Mouse (Mus musculus) cerebellum, adult 9-11 months (tissue): ENCODE measurements around the gene Arhgef11.
A peak's percentile ranks its signal among the peaks of the same experiment; 100 is the strongest.

ENCODE experiments used
- DNase-seq: peaks from one replicate; pipeline ENCODE4 v3.0.0; 2022

Arhgef11 gene

DNA sequence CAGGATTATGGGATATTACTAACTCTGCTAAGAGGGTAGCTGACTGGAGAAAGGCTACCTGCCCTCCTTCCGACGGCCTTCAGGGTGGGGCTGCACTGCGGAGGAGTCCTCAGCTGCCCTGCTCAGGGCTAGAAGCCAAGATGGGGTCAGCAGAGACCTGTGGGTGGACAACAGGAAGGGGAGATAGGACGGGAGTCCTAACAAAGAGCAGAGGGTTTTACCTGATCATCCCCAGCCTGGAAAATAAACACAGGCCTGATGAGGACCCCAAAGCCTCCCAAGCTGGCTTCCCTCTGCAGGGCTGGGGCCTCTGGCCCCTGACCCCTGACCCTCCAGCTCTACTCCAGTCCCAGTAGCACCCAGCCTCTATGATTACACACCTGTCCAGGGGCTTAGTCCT lies 145.8 kb downstream of the Arhgef11 start:
- DNase-seq, result no peak

DNA sequence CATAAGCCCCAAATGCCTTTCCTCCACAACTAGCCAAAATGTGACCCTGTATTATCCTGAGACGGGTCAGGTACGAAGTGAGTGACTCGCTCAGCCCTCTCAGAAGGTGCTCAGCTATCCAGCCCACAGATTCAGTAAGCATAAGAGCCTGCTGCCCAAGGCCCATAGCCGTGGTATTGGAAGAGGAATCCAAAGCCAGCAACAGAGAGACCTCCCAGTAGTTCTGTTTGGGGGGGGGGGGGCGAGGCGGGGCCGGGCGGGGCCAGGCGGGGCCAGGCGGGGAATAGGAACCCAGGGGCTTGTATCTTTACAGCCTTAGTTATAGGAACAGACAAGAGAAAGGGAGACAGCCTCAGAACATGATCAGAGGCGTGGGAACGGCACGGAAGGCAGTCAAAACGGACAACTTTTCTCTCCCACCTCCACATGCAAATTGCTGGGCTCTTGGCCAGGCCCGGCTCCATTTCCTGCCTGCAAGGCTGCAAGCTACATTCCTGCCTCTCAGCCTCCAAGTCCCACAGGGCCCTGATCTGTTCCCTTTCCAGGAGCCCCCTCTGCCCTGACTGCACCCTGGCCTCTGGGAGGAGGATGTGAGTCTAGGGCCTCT lies 146.4 kb downstream of the Arhgef11 start:
- DNase-seq, result no peak

DNA sequence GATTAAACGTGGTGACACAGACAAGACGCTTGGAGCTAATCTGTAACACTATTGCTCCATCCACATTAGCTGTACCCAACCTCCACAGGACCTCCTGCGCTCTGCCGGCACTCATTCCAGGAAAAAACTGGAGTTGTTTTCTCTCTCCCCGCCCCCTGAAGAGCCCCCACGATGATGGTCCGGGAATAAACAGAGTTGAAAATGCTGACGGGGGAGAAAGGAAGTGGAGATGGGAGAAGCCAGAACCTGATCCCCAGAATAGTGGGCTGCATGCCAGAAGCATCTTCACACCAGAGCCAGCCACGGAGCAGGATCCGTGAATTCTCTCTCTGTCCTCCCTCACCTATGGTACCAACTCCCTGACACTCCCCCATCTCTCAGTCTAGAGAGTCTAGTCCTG lies 147.1 kb downstream of the Arhgef11 start:
- no peak for DNase-seq

DNA sequence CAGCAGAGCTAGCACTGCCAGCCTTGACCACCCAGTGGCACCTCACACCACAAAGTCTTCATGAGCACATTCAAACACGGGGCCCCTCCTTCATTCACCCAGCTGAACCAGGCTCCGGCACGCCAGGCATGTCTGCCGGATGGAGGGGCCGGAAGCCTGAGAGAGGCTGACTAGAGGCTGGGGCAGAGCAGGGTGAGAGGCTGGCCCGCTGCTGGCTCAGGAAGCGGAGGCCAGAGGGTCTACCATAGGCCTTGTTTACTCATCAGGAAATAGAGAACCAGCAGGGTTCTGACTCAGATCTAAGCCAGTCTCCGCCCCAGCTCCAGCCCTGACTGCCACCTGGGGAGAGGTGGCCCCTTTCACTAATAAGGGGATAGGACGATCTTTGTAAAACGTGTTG lies 147.7 kb downstream of the Arhgef11 start:
- DNase-seq, result no peak

DNA sequence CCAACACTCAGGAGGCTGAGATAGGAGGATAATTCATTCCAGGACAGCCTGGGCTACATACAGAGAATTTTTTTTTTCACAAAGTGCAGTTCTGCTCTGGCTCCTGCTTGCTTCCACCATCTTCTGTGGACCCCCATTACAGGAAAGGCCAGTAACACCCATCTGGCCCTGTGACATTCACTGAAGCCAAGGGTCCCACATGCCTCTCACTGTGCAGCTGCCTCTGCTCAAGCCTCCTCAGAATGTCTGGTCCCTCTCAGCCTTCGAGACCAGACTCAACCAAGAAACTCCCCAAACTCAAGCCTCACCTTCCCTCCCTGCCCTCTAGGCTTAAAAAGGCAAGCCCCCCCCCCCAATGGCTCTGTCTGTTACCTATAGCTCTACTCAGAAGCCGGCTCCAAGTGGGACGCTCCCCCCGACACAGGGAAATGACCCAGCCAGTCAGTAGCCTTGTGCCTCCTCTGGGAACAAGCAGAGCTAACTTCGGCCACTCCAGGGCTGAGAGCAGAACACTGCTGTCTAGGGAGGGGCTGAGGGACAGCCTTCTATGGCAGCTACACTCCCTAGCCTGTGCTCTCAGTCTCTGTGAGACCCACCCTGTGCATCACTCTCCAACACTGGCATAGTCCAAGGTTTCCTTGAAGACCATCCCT lies 148.4 kb downstream of the Arhgef11 start:
- no peak for DNase-seq

DNA sequence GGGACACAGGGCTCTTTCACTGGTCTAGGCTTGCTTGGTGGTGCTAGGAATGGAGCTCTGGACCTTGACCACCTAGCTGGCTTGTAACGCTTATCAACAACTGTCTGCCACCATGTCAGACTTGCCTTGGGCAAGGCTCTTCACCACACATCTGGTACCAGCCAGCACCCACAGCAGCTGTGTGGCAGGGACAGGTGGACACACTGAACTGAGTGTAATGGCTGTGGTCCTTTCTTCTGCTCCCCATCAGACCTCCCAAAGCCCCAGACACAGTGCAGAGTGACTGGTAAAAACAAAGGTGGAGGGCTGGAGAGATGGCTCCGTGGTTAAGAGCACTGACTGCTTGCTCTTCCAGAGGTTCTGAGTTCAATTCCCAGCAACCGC lies 148.9 kb downstream of the Arhgef11 start:
- no peak for DNase-seq

DNA sequence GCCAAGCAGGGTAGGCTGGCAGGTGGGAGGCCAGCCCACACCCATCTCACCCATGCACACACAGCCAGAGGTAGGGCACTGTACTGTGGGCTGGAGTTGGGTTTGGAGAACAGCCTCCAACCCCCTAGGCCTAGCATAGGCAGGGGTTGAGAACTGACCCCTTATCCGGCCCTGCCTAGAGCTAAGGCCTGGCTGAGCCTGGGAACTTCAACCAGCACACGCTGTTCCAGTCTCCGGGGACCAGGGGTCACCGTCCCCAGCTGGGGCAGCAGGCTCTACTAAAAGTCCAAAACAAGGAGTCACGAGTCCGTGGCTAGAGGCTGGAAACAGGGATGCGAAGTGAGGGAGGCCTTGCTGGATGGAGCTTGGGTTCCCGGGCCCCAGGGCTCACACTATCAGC lies 150.4 kb downstream of the Arhgef11 start:
- DNase-seq, result no peak

DNA sequence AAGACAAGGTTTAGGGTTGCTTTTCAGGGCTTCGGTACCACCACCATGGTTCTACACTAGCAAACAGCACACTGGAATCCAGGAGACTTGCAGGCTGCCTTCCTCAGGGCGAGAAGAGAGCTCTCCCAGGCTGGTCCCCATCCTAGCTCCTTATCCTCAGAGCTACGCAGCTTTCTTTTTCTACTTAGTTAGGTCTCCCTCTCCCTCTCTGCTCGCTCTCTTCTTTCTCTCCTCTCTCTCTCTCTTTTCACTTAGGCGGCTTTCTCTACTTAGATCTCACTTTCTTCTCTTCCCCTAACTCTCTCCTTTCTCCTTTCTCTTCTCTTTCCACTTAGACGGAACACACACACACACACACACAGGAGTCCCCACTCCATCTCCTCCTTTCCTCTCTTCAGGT lies 151.1 kb downstream of the Arhgef11 start:
- DNase-seq, result no peak

DNA sequence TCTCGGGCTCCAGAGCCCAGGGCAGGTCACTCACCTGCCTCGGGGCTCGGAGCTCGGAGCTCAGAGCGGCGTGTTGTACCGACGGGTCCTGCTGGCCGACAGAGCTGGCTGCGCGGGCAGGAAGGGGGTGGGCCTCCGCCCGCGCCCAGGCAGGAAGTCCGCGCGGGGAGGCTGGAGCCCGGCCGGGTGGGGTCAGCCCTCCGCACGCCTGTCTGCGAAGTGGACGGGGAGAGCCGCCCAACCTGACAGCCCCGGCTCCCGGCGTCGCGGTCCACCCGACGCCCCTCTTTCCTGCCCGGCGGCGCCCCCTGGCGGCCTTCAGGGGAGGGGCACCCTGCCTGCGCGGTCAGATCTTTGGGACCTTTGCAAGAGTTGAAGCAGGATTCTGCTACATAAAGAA lies 151.5 kb downstream of the Arhgef11 start:
- DNase-seq, result no peak

DNA sequence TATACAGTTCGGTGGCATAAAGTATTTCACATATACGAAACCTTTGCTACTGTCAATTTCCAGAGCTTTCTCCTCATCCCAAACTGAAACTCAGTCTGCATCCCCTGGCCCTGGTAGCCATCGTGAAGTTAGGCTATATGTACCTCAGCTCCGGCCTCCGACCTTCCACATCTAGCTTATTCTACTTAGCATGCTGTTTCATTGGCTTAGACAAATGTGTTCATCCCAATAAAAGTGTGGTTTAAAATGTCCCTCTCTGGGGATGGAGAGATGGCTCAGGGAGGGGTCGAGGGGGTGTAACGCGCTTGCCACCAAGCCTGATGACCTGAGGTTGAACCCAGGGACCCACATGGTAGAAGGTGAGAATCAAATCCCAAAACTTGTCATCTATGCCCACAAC lies 152.1 kb downstream of the Arhgef11 start:
- no peak for DNase-seq

DNA sequence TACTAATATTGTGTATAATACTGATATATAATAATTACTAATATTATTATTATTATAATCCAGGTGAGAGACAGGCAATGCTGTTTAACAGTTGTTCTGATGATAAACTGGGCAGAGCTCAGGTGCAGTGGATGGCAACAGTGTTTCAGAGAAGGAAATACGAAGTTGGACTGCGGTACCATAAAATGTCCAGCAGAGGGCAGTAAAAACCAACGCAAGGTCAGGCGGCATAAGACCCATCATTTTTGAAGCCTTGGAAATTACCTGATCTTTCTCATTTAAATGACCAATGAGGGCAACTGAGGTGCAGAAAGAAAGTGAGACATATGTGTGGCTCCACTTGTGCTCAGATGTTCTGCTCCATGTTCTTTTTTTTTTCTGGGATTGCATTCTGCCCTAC lies 152.9 kb downstream of the Arhgef11 start:
- DNase-seq, result peak; percentile 22

DNA sequence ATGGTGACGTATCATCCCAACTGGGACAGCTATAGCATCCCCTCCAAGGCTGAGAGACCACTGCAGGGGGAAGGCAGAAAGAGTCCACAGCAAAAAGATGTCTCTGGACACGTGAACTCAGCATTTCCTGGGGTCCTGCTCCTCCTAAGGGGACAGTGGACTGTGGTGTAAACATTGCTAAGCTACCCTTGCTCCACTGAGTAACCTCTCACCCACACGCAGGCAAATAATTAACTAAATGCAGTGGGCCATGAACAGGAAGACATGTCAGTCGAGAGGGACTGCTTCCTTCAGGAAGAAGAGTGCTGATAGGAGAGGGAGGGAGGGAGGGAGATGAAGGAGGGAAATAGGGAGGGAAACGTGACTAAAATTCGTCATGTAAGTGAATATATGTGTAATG lies 153.7 kb downstream of the Arhgef11 start:
- DNase-seq, result no peak

DNA sequence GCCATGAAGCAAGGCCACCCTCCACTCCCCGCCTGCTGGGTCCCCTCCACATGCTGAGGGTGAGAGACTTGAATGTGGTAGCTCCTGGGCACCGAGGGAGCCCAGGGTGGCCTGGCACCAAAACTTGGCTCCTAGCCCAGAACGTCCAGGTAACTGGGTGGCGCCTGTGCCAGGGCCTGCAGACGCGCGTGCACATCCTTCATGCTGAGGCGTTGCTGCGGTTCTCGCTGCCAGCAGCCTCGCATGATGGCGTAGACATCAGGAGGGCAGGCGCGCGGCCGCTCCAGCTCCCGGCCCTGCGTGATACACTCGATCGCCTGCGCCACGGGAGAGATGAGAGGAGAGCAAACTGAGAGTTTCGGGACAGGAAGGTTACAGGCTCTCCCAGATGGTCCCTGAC lies 160.9 kb downstream of the Arhgef11 start:
- DNase-seq, result no peak

DNA sequence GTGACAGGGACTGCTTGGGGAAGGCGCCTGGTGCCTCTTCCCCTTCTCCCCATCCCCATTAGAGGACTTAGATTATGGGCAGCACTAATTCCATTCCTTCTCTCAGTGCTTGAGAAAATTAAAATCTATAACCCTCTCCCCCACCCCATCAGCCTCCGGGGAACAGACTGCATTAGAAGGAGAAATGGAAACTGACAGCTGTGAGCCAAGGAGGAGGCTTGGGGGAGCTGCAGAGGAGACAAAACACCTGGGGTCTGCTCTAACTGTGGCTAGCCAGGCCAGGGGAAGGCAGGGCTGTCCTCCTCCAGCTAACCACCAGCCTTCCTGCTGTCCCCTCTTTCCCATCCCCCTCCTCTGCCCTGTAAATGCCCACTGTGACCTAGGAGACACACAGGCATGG lies 161.7 kb downstream of the Arhgef11 start:
- no peak for DNase-seq

DNA sequence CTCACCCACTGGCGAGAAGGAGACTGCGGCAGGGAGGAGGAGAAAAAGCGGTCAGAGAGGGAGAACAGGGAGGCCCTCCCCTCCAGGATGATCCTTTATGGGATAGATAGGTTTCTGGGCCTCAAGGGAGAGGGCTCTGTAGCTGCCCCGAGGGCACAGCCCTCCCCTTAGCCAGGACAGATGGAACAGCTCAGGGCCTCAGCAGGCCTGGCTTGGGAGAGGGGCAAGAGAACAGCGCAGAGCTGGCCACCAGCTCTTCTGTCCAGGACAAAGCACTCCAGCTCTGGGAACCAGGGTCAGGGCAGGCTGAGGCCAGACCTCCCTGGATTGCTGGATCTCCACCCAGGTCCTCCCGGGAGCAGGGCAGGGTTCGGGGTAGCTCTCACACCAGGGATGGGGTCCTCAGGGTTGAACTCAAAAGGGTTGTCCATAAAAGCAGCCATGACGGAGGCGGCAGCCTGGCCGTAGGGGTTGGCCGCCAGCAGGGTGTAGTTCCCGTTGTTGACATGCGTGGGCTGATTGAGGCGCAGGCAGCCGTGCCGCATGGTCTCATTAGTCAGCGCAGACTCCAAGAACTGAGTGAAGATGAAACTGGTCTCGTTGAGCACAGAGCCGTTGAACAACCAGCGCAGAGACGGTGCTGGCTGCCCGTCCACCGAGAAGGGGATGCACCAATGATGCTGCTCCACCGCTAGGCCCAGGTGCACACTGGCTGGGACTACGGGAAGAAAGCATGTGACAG lies 166.1 kb downstream of the Arhgef11 start:
- DNase-seq, result no peak

DNA sequence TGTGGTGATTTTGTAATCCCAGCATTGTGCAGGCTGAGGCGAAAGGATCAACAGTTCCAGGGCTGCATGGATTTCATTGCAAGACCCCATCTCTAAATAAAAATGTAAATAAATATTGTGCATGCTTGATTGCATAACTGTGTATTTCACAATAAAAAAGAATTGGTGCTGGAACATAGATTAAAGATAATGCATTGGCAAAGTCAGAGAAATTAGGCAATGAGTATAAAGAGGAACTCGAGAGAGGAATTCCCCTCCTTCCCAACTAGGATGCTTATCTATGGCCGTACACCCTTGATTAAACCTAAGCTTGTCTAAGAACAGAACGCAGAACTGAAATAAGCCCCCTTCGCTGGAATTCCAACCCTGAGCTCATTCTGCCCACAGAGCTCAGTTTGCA lies 167.8 kb downstream of the Arhgef11 start:
- no peak for DNase-seq

DNA sequence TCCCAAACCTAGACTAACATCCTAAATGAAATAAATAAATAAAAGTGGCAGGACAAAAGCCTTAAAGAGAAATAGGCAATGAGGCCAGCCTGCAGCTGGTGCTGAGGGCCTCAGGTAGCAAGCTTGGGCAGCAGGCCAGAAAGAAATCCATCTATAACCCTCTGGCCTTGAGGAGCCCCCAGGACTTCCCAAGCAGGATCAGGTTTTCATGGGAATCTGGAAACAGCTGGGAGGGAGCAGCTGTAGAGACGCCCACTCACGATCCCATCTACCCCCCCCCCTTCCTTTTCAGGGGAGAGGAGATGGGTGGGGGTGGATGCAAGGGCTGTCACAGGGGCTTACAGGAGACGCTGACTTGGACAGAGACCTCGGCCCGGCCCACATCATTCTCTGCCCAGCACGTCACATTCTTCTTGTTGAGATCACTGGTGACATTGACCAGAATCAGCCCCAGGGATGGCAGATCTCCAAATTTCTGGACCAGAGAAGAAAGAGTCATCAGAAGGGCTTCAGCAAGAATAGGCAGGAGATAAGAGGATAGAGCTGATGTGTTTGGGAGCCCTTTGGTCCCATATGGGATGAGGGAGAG lies 168.4 kb downstream of the Arhgef11 start:
- no peak for DNase-seq
